Mouse (Mus musculus) hindbrain, postnatal 0 days (tissue): ENCODE measurements at regions not wholly inside any gene's neighbourhood (a gene's known extent, or its start where the extent isn't known, plus 50 kb on each side); places are given as distances from the start of the nearest gene placed in this dataset.
A peak's percentile ranks its signal among the peaks of the same experiment; 100 is the strongest.

ENCODE experiments used
- ATAC-seq: fragments of 200-750 bp; cut with Nextera tagmentation; 2 replicates; pipeline ENCODE4 v1.8.0; 2017; ENCODE audit warnings: mild to moderate bottlenecking, moderate TSS enrichment, moderate library complexity
- DNase-seq: peaks from one replicate; pipeline ENCODE4 v3.0.0-alpha.2; 2015; ENCODE audit warnings: low spot score
- H3K27ac ChIP-seq: fragments of 300-500 bp; sonication (generic); 2 replicates; pipeline ENCODE4 v1.5.1; 2014; ENCODE audit warnings: mild to moderate bottlenecking
- H3K27me3 ChIP-seq: fragments of 300-500 bp; sonication (generic); 2 replicates; pipeline ENCODE4 v1.6.1; 2014; ENCODE audit warnings: low read length, mixed read lengths; ENCODE audit not compliant: insufficient read depth
- H3K36me3 ChIP-seq: fragments of 300-500 bp; sonication (generic); 2 replicates; pipeline ENCODE4 v1.6.1; 2014; ENCODE audit warnings: low read length, mixed read lengths; ENCODE audit not compliant: insufficient read depth
- H3K4me1 ChIP-seq: fragments of 300-500 bp; sonication (generic); 2 replicates; pipeline ENCODE4 v1.6.1; 2014; ENCODE audit warnings: antibody characterized with exemption, low read length, mixed read lengths; ENCODE audit not compliant: insufficient read depth
- H3K4me2 ChIP-seq: fragments of 300-500 bp; sonication (generic); 2 replicates; pipeline ENCODE4 v1.6.1; 2014; ENCODE audit warnings: low read depth, mild to moderate bottlenecking, low read length, moderate library complexity, mixed read lengths
- H3K4me3 ChIP-seq: fragments of 300-500 bp; sonication (generic); 2 replicates; pipeline ENCODE4 v1.5.1; 2014; ENCODE audit warnings: low read length
- H3K9ac ChIP-seq: fragments of 300-500 bp; sonication (generic); replicated peaks from 2 replicates; pipeline ENCODE4 v1.6.1; 2014; ENCODE audit warnings: mild to moderate bottlenecking, low read length, moderate library complexity, mixed read lengths
- H3K9me3 ChIP-seq: fragments of 300-500 bp; sonication (generic); 2 replicates; pipeline ENCODE4 v1.6.1; 2016; ENCODE audit warnings: low read length, mixed read lengths
- CTCF ChIP-seq: IDR thresholded peaks from 2 replicates; pipeline ENCODE4 v1.5.1; 2016; ENCODE audit warnings: antibody characterized with exemption, control low read depth, low read depth
- WGBS: fragments of 180-500 bp; shearing (Covaris S2); extraction: QIAGEN DNeasy Blood & Tissue Kit; methylation state at CpG from one replicate; pipeline ENCODE4 v1.1.7; 2014; 5-methylcytosine and 5-hydroxymethylcytosine counted together

DNA sequence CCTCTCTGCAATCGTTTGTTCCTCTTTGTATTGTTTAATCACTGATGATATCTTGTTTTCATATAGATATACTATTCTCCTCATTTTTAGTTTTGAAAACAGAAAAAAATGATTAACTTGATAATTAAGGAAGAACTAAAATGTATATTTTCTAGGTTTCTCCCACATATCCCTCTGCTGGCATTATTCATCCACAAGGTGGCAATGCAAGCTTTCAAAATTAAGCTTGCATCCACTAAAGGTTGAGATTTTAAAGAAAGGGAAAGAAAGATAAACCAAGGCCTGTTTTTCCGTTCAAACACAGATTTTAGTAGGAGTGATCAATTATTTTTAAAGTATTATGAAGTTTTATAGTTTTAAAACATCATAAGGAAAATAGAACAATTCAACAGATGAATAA, 135.1 kb upstream of the Cldn34c4 start:
- no peaks in the 10 kb centered on the region for H3K27me3 ChIP-seq
- peak; percentile 19 for DNase-seq
- H3K36me3 ChIP-seq: no peaks in the 10 kb centered on the region
- no peaks in the 10 kb centered on the region for H3K4me1 ChIP-seq
- 66% methylated on average over 2 of the region's 2 CpGs for WGBS
- no peak overlapping the region for H3K27ac ChIP-seq
- no peaks in the 10 kb centered on the region for H3K9me3 ChIP-seq
- TF ChIP-seq CTCF: peak; percentile 44
- ATAC-seq: no peak
- H3K9ac ChIP-seq: no peak overlapping the region
- H3K4me3 ChIP-seq: no peak overlapping the region
- no peak overlapping the region for H3K4me2 ChIP-seq

DNA sequence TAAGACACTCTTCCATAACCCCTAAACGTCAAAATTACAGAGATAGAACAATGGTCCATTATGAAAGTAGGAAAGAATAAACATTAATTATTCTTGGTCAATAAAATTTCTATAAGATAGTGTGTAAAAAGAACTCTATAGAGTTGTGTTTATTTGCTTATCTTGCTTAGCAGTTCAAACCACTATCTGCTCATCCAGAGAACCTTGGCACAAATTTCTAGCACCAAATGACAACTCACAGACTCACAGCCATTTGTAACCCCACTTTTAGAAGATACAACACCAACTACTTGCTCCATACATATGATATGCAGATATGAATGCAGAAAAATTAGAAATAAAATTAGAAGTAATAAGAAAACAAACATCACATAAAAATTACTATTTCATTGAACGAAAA, 107.7 kb upstream of the Cldn34c4 start:
- H3K4me2 ChIP-seq: no peak overlapping the region
- H3K9ac ChIP-seq: no peak overlapping the region
- no peak for TF ChIP-seq CTCF
- no peak overlapping the region for H3K27ac ChIP-seq
- no peaks in the 10 kb centered on the region for H3K27me3 ChIP-seq
- H3K4me1 ChIP-seq: no peaks in the 10 kb centered on the region
- H3K36me3 ChIP-seq: no peaks in the 10 kb centered on the region
- H3K4me3 ChIP-seq: no peak overlapping the region
- 64% methylated on average over 2 of the region's 2 CpGs for WGBS
- DNase-seq (no peak), ATAC-seq (no peak)
- H3K9me3 ChIP-seq: no peaks in the 10 kb centered on the region
